Mouse (Mus musculus): ENCODE results near the gene Anks4b. TPM values are rescaled to one million over a fixed set of nuclear protein-coding genes. Genes with fewer than 3 reads are reported as not detected.

Gene Anks4b
- polyA plus RNA-seq, 1 experiment, result 0.27 TPM

GRCm38 (mm10) chr7:120189369-120190149, 15.9 kb downstream of the Anks4b start:
- Histone ChIP-seq H3K27ac (ENCODE audit: control insufficient read depth, insufficient read depth, low read depth, low read length) (no peak overlapping the region), H3K27me3 (ENCODE audit: control insufficient read depth, insufficient read depth, low read length) (no peaks in the 10 kb centered on the region), H3K4me1 (ENCODE audit: control insufficient read depth, insufficient read depth, low read length) (no peaks in the 10 kb centered on the region), H3K4me3 (ENCODE audit: control insufficient read depth, low read depth, low read length) (no peak overlapping the region), H3K36me3 (ENCODE audit: control insufficient read depth, insufficient read depth, low read length) (no peaks in the 10 kb centered on the region)
- TF ChIP-seq POLR2A (IDR thresholded peaks at IDR 0.05; ENCODE audit: control insufficient read depth, low read depth, low read length) (no peak), CTCF (IDR thresholded peaks at IDR 0.05; ENCODE audit: control insufficient read depth, insufficient read depth, insufficient replicate concordance, low read depth, low read length) (no peak)

GRCm38 (mm10) chr7:120190150-120190665, 16.6 kb downstream of the Anks4b start:
- Histone ChIP-seq H3K4me3 (ENCODE audit: control insufficient read depth, low read depth, low read length) (no peak overlapping the region), H3K4me1 (ENCODE audit: control insufficient read depth, insufficient read depth, low read length) (no peaks in the 10 kb centered on the region), H3K36me3 (ENCODE audit: control insufficient read depth, insufficient read depth, low read length) (no peaks in the 10 kb centered on the region), H3K27me3 (ENCODE audit: control insufficient read depth, insufficient read depth, low read length) (no peaks in the 10 kb centered on the region), H3K27ac (ENCODE audit: control insufficient read depth, insufficient read depth, low read depth, low read length) (no peak overlapping the region)
- no peak for TF ChIP-seq POLR2A (IDR thresholded peaks at IDR 0.05; ENCODE audit: control insufficient read depth, low read depth, low read length)
- no peak for TF ChIP-seq CTCF (IDR thresholded peaks at IDR 0.05; ENCODE audit: control insufficient read depth, insufficient read depth, insufficient replicate concordance, low read depth, low read length)

DNA sequence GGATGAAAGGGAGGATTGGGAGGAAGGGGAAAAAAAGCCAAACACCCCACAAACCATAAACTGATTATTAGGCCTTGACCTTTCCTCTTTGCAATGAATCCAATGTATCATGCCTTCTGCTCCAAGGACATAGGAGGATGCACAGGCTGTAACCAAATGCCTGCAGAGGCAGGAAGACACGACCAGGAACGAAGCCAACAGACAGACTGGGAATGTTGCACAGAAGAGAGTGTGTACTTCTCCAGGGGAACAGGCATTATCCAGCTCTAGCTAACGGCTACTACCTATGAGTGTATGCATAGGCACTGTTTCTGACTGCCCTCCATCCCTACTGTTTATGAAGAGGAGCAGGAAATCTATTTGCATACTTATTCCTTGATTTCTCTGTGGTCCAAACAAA, 18.5 kb downstream of the Anks4b start:
- Histone ChIP-seq H3K4me1 (ENCODE audit: control insufficient read depth, insufficient read depth, low read length) (no peaks in the 10 kb centered on the region), H3K27ac (ENCODE audit: control insufficient read depth, insufficient read depth, low read depth, low read length) (no peak overlapping the region), H3K36me3 (ENCODE audit: control insufficient read depth, insufficient read depth, low read length) (no peaks in the 10 kb centered on the region), H3K4me3 (ENCODE audit: control insufficient read depth, low read depth, low read length) (no peak overlapping the region), H3K27me3 (ENCODE audit: control insufficient read depth, insufficient read depth, low read length) (no peaks in the 10 kb centered on the region)
- TF ChIP-seq POLR2A (IDR thresholded peaks at IDR 0.05; ENCODE audit: control insufficient read depth, low read depth, low read length) (no peak), CTCF (IDR thresholded peaks at IDR 0.05; ENCODE audit: control insufficient read depth, insufficient read depth, insufficient replicate concordance, low read depth, low read length) (no peak)

GRCm38 (mm10) chr7:120192816-120193215, 19.2 kb downstream of the Anks4b start:
- TF ChIP-seq POLR2A (IDR thresholded peaks at IDR 0.05; ENCODE audit: control insufficient read depth, low read depth, low read length) (no peak), CTCF (IDR thresholded peaks at IDR 0.05; ENCODE audit: control insufficient read depth, insufficient read depth, insufficient replicate concordance, low read depth, low read length) (no peak)
- H3K27me3 ChIP-seq (ENCODE audit: control insufficient read depth, insufficient read depth, low read length), result no peaks in the 10 kb centered on the region
- H3K27ac ChIP-seq (ENCODE audit: control insufficient read depth, insufficient read depth, low read depth, low read length), result no peak overlapping the region
- no peak overlapping the region for H3K4me3 ChIP-seq (ENCODE audit: control insufficient read depth, low read depth, low read length)
- H3K36me3 ChIP-seq (ENCODE audit: control insufficient read depth, insufficient read depth, low read length), result no peaks in the 10 kb centered on the region
- H3K4me1 ChIP-seq (ENCODE audit: control insufficient read depth, insufficient read depth, low read length), result no peaks in the 10 kb centered on the region

DNA sequence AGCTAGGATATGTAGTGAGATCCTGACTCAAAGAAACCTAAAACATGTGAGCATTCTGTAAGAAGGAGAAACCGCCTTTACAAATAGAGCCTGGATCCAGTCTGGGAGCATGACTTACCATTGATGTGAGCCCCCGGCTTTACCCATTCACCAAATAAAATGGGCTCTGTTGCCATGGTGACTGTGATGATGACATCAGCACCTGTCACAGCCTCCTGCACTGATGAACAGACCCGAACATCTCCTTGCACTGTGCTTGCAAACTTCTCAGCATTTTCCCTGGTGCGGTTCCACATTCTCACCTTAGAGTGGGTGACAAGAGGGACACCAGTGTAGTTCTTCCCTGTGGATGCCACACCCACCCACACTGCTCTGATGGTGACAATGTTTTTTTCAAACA, 21.5 kb downstream of the Anks4b start:
- Histone ChIP-seq H3K4me1 (ENCODE audit: control insufficient read depth, insufficient read depth, low read length) (no peaks in the 10 kb centered on the region), H3K4me3 (ENCODE audit: control insufficient read depth, low read depth, low read length) (no peak overlapping the region), H3K27ac (ENCODE audit: control insufficient read depth, insufficient read depth, low read depth, low read length) (no peak overlapping the region), H3K27me3 (ENCODE audit: control insufficient read depth, insufficient read depth, low read length) (no peaks in the 10 kb centered on the region), H3K36me3 (ENCODE audit: control insufficient read depth, insufficient read depth, low read length) (no peaks in the 10 kb centered on the region)
- TF ChIP-seq POLR2A (IDR thresholded peaks at IDR 0.05; ENCODE audit: control insufficient read depth, low read depth, low read length) (no peak), CTCF (IDR thresholded peaks at IDR 0.05; ENCODE audit: control insufficient read depth, insufficient read depth, insufficient replicate concordance, low read depth, low read length) (no peak)

- Histone ChIP-seq H3K27me3 (ENCODE audit: control insufficient read depth, insufficient read depth, low read length) (no peaks in the 10 kb centered on the region), H3K4me1 (ENCODE audit: control insufficient read depth, insufficient read depth, low read length) (peaks cover 15% of the 10 kb centered on the region), H3K36me3 (ENCODE audit: control insufficient read depth, insufficient read depth, low read length) (no peaks in the 10 kb centered on the region), H3K4me3 (ENCODE audit: control insufficient read depth, low read depth, low read length) (0 out of 2 replicates have a peak overlapping the region, but pooled peaks have one; percentile 18), H3K27ac (ENCODE audit: control insufficient read depth, insufficient read depth, low read depth, low read length) (no peak overlapping the region)
- TF ChIP-seq POLR2A (IDR thresholded peaks at IDR 0.05; ENCODE audit: control insufficient read depth, low read depth, low read length) (no peak), CTCF (IDR thresholded peaks at IDR 0.05; ENCODE audit: control insufficient read depth, insufficient read depth, insufficient replicate concordance, low read depth, low read length) (no peak)
Observed at GRCm38 (mm10) chr7:120201231-120201744, 27.6 kb downstream of the Anks4b start.

- H3K4me3 ChIP-seq (ENCODE audit: control insufficient read depth, low read depth, low read length), result 0 out of 2 replicates have a peak within 1 kb of the TSS, but pooled peaks have one; percentile 18
- H3K36me3 ChIP-seq (ENCODE audit: control insufficient read depth, insufficient read depth, low read length), result no peaks in the 10 kb centered on the region
- no peak for TF ChIP-seq CTCF (IDR thresholded peaks at IDR 0.05; ENCODE audit: control insufficient read depth, insufficient read depth, insufficient replicate concordance, low read depth, low read length)
- TF ChIP-seq POLR2A (IDR thresholded peaks at IDR 0.05; ENCODE audit: control insufficient read depth, low read depth, low read length), result no peak
- no peak within 1 kb of the TSS for H3K27ac ChIP-seq (ENCODE audit: control insufficient read depth, insufficient read depth, low read depth, low read length)
- H3K27me3 ChIP-seq (ENCODE audit: control insufficient read depth, insufficient read depth, low read length), result no peaks in the 10 kb centered on the region
- peaks cover 15% of the 10 kb centered on the region for H3K4me1 ChIP-seq (ENCODE audit: control insufficient read depth, insufficient read depth, low read length)
Observed at GRCm38 (mm10) chr7:120201771-120202170, 28.1 kb downstream of the Anks4b start, which contains the start of gene Crym. TSS of gene Crym (minus strand) at chr7:120202111.

Measured in testis, adult 2 months (tissue).